Mouse (Mus musculus): Measurements from ENCODE around the gene Kdelr3. TPM values are rescaled to one million over a fixed set of nuclear protein-coding genes. Genes with fewer than 3 reads are reported as not detected.
A peak's percentile ranks its signal among the peaks of the same experiment; 100 is the strongest.

Gene Kdelr3
- total RNA-seq, 2 experiments from 2014 or later, result 21.4 to 24.2 TPM

- intact Hi-C loops (cut with DNase I), result no loop called here
- no peak for DNase-seq
These were observed 6.2 kb upstream of the Kdelr3 start for GRCm38 (mm10) chr15:79509998-79510397.

DNA sequence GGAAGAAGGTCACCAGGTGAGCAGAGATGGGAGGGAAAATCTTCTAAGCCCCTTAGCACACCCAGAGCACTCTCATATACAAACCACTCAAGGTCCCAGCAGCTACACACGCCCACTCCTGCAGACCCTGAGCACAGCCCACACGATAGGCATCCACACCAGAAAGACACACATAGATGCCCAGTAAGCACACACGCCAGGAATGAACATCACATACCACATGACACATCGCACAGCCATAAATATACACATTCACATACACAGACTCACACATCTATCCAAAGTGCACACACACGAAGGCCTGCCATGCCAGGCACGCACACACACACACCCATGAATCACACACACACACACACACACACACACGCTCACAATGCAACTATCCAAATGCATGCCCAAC, 5.8 kb upstream of the Kdelr3 start:
- intact Hi-C loops (cut with DNase I), result no loop called here
- no peak for DNase-seq

DNA sequence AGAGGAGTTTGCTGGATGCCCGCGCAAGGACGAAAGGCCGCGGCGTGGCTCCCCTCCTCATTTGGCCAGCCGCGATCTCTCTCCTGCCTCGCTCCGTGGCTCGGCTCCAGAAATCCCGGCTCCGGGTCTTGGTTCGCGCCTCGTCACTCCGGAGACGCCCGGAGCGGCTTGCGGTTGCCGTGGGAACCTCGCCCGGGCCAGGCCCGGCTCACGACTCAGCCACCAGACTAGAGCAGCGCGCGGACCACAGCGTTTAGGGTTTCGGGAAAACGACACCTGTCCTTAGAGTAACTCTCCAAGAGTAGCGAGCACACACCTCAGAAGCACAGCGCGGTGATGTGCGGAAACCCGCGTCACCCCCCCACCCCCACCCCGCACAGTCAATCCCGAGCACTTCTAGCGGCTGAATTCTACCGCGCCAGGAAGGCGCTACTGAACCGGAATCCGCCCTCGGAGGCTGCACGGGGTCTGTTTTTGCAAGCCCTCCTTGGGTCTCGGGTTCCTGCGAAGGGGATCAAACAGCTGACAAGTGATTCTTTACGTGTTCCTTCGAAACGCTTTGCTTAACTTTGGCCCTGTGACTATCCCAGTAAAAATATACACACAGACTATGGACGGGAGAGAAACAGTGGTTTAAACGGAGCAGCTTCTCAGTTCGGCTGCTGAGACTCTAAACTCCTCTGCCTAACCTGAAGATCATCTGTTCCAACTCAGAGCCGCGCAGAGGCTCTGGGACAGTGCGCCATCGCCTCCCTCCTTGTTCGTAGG, 4.5 kb upstream of the Kdelr3 start:
- intact Hi-C loops (cut with DNase I), result no loop called here

DNA sequence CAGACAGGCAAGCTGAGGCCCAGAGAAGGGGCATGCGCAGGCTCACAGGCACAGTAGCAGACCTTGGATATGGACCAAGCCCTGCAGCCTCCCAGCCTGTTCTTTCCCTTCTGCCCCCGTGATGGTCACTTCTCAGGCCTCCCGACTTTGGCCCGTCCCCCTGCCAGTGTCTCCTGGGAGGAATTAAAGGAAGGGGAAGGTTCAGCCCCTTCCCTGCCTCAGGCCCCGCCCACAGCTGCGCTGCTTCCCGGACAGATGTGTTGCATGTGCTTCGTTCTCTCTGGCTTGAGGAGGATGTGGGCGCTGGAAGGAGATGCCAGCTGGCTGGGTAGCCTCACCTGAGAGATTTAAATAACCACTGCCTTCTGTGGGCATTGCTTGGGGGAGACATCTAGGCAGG, 2.3 kb upstream of the Kdelr3 start:
- intact Hi-C loops (cut with DNase I), result no loop called here

More for the DNA sequence above, 4.5 kb upstream of the Kdelr3 start:
- DNase-seq, result peak; percentile 90 to 92

GRCm38 (mm10) chr15:79517710-79518109, 1.5 kb downstream of the Kdelr3 start:
- no peak for DNase-seq
- intact Hi-C loops (cut with DNase I), result no loop called here

More for the DNA sequence above, 2.3 kb upstream of the Kdelr3 start:
- peak; percentile 54 to 56 for DNase-seq

- intact Hi-C loops (cut with DNase I), result no loop called here
- no peak for DNase-seq
These were observed 2.4 kb downstream of the Kdelr3 start for GRCm38 (mm10) chr15:79518571-79518970.

DNA sequence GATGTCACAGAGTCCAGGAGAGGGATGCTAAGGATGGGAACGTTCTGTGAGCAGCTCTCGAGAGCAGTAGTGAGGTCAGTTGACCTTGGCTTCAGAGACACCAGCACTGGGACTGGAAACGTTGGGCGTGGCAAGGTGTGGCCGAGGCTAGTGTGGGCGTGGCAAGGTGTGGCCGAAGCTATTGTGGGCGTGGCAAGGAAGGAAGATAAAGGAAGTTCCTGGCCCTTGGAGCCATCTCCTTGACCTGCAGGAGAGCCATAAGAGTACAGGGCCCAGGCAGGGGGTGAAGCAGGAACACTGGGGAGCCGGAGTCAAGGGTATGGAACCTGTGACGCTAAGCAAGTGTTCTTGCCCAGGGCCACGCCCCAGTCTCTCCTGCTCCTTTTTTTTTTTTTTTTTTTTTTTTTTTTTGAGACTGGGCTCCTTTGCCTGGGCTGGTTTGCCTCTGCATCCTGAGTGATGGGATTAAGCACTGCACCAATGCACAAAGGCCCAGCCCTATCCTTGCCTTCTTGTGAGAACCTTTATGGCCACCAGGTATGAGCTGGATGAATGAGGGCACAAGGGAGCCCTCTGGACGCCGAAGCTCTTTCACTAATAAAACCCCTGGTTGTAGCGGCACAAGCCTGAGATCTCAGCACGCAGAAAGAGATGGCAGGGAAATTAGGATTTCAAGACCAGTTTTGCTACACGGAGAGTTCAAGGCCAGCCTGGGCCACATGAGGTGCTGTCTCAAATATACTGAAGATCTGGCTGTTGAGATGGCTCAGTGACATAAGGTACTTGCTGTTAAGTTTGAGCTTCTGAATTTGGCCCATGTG, 3.4 kb downstream of the Kdelr3 start:
- intact Hi-C loops (cut with DNase I), result no loop called here
- DNase-seq, result no peak

- intact Hi-C loops (cut with DNase I), result no loop called here
These were observed 9.4 kb downstream of the Kdelr3 start for GRCm38 (mm10) chr15:79525564-79525963.

DNA sequence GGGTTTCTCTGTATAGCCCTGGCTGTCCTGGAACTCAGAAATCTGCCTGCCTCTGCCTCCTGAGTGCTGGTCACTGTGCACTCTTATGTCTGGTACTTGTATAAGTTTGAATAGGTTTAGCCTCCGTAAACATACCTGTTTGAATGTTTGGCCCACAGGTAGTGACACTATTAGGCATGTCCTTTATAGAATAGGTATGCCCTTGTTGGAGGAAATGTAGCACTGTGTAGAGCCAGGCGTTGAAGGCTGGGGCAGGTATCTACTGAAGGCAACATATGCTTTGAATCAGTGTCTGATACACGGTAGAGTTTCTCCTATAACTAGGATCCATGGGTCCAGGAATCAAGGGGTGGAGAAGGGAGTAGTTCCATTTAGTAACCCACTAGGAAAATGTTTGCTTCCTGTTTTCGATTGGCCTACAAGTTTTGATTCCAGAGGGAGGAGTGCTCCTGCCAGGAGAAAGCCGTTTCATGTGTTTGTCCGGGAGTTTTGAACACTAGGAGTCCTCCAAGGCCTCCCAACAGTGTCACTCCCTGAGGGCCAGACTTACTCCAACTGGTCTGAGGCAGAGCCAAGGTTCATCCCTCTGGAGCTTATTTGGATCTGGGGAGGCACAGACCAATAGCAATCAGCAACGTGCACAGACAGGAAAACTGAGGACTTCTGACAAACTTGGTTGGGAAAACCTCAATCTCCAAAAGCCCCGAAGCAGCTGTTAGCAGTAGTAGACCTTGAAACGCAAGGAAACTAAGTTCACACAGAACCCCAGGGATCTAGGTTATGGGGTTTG, 10.0 kb downstream of the Kdelr3 start:
- intact Hi-C loops (cut with DNase I), result no loop called here

More at GRCm38 (mm10) chr15:79525564-79525963, 9.4 kb downstream of the Kdelr3 start:
- DNase-seq, result no peak

DNA sequence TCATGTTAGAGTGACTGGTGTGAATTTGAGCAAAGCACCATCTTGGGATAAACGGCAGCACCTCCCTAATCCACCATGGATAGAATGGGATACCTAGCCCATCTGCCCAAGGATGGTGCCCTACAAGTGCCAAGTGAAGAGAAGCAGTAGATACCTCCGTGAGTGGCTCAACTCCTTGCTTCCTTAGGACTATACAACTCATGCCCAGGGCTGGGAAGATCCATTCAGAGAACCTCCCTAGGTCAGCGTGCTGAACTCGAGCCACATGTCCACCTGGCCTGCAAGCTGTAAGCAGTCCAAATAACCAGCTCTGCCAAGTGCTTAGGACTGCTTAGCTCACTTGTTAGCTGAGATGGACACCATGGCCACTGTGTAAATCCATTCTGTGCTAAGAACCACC, 11.0 kb downstream of the Kdelr3 start:
- DNase-seq, result peak in 1 of 2 experiments; percentile 54
- intact Hi-C loops (cut with DNase I), result no loop called here

More for the DNA sequence above, 10.0 kb downstream of the Kdelr3 start:
- peak; percentile 50 to 62 for DNase-seq

GRCm38 (mm10) chr15:79527991-79528639, 11.9 kb downstream of the Kdelr3 start:
- intact Hi-C loops (cut with DNase I), result loop anchor here (2.0 kb wide), 1 partner anchor 17 kb away; no protein-coding TSS in a partner anchor
- no peak for DNase-seq

GRCm38 (mm10) chr15:79529935-79530334, 13.7 kb downstream of the Kdelr3 start:
- DNase-seq, result no peak
- intact Hi-C loops (cut with DNase I), result loop anchor here (2.0 kb wide), 1 partner anchor 15 kb away; no protein-coding TSS in a partner anchor

- intact Hi-C loops (cut with DNase I), result no loop called here
- DNase-seq, result no peak
These were observed 17.6 kb downstream of the Kdelr3 start for GRCm38 (mm10) chr15:79533796-79534195.

DNA sequence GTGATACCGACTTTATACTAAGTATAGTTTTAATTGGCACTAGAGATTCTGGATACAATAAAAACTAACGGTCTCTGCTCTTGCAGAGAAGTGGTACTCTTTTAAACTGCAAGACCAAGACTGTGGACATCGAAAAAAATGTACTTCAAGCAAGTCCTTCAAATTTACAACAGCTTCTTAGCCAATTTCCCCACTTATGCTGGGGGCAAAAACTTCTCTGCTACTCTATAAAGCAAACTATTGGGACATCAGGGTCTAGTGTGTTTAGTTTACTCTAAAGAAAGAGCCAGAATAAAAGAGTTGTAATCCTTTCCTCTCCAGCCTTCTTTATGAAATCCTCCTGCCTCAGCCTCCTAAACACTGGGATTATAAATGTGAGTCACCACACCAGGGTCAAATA, 27.8 kb downstream of the Kdelr3 start:
- intact Hi-C loops (cut with DNase I), result loop anchor here (2.0 kb wide), 1 partner anchor 15 kb away; no protein-coding TSS in a partner anchor

GRCm38 (mm10) chr15:79545496-79545895, 29.3 kb downstream of the Kdelr3 start:
- intact Hi-C loops (cut with DNase I), result loop anchor here (2.0 kb wide), 1 partner anchor 17 kb away; no protein-coding TSS in a partner anchor
- no peak for DNase-seq

More for the DNA sequence above, 27.8 kb downstream of the Kdelr3 start:
- no peak for DNase-seq

DNA sequence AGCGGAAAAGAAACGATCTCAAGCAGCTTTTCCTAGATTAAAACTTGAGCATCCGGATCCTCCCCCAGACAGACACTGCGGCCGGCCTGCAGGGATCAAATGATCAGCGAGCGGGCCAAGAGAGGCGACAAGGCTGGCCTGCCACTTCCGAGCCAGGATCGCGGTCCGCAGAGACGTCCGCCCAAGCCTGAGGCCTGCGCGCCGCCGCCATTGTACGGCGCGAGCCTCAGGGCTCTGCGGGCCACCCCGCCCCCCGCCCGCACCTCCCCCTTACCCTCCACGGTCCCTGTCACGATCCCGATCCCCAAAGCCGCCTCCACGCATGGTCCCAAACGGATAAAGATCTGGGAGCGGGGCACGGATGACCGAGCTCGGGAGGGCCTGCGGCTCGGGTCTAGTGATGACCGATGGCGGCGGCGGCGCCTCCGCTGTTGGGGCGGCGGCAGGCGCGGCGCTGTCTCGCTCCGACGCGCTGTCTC, 29.7 kb downstream of the Kdelr3 start:
- DNase-seq, result peak; percentile 85
- intact Hi-C loops (cut with DNase I), result loop anchor here (2.0 kb wide), 1 partner anchor 17 kb away; no protein-coding TSS in a partner anchor

DNA sequence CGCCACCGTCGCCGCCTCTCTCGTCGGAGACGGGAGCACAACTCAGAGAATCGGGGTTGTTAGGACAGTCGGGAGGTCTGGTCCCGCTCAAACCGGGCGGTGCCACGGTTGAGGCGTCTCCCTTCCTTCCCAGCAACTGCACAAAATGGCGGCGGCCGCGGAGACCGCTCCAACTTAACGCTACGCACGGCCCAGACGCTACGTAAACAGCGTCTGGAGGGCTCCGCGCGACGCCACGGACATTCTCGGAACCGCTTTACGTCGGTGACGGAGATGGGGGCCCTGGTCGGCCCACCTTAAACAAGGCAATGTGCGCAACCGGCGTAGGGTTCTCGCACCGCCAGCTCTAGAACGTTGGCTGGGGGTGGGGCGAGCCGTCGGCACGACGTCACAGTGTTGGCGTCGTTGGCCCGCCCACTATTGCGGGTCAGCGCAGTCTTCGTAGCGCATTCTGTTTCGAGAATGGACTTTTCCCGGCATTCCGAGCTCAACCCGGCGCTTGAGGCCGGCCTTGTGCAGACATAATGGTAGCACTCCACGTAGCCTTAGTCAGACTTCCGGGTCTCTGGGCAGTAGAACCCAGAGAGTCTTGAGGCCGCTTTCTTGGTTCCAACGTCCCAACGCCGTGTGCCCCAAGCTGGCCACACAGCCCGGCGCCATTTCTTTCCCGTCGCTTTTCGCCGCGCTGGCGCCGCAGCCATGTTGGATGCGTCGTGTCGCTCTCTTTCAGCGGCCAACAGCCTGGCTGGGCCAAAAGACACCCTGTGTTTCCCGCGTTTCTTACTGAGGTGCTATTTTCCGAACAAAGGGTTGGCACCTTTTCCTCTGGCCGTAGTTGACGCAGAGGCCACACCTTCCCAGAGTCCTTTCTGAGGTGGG, 30.4 kb downstream of the Kdelr3 start, which contains the start of gene Ddx17:
Gene Ddx17 (minus strand): TSS at position 332 of the 879 bp plus-strand sequence.
- DNase-seq, result peak; percentile 99
- intact Hi-C loops (cut with DNase I), result no loop called here

DNA sequence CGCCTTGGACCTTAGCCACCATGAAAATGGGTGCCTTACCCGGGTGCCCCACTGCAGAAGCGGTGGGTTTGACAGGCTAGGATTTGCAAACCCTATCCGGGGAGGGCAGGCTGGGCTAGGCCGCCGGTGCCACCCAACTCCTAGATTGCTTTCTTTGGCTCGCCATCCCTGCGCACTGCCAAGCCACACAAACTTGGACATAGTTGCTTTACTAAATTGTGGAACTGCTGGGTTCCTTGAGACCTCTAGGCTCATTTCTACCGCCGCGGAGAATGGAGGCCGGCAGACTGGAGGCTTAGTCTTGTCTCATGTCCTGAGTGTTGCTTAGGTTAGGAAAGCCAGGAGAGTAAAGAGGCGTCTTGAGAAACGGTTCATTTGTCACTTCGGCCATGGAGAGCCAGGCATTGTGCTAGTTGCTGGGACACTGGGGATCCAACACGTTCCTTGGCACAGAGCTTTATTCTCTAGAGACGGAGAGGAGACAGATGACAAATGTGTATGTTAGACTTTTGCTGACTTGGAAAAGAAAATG, 31.1 kb downstream of the Kdelr3 start:
- intact Hi-C loops (cut with DNase I), result no loop called here
- DNase-seq, result no peak

Measured in heart, postnatal 10 days (tissue).